Mouse (Mus musculus) heart, embryonic 14.5 days (tissue): ENCODE measurements around the gene Gm28961. TPM values are rescaled to one million over a fixed set of nuclear protein-coding genes. Genes with fewer than 3 reads are reported as not detected.
"Not testable (repeated sequence)": the region's sequence is repeated elsewhere in the genome, so short reads cannot be mapped to it uniquely, and the experiment has no call there.

Experiments
- ATAC-seq: fragments of 200-750 bp; cut with Nextera tagmentation; 2 replicates; pipeline ENCODE4 v1.8.0; 2017; ENCODE audit warnings: low read depth, moderate TSS enrichment; ENCODE audit not compliant: insufficient number of reproducible peaks, insufficient read depth, low FRiP score
- H3K27ac ChIP-seq, 2 experiments: fragments of 200-500 bp in 1 of 2; fragments of 300-500 bp in 1 of 2; sonication (generic) in 1 of 2; replicated peaks in 1 of 2; 2 replicates each; pipeline ENCODE4 v1.5.1; 2012 to 2014; ENCODE audit warnings: low read depth in 2 of 2, low read length in 2 of 2, control low read depth in 1 of 2, mild to moderate bottlenecking in 1 of 2, mixed read lengths in 1 of 2; ENCODE audit not compliant: control insufficient read depth in 1 of 2, insufficient read depth in 1 of 2
- H3K27me3 ChIP-seq: fragments of 300-500 bp; sonication (generic); 2 replicates; pipeline ENCODE4 v1.6.1; 2014; ENCODE audit warnings: mild to moderate bottlenecking, low read length, control low read depth; ENCODE audit not compliant: control insufficient read depth, insufficient read depth
- H3K36me3 ChIP-seq: fragments of 300-500 bp; sonication (generic); 2 replicates; pipeline ENCODE4 v1.6.1; 2014; ENCODE audit warnings: mild to moderate bottlenecking, control low read depth, low read length, mixed read lengths; ENCODE audit not compliant: control insufficient read depth, insufficient read depth
- H3K4me1 ChIP-seq, 2 experiments: fragments of 200-500 bp in 1 of 2; fragments of 300-500 bp in 1 of 2; sonication (generic) in 1 of 2; 2 replicates each; pipeline ENCODE4 v1.6.1; 2012 to 2014; ENCODE audit warnings: low read length in 2 of 2, control low read depth in 1 of 2, mixed read lengths in 1 of 2; ENCODE audit not compliant: control insufficient read depth in 2 of 2, insufficient read depth in 2 of 2
- H3K4me2 ChIP-seq: fragments of 300-500 bp; sonication (generic); 2 replicates; pipeline ENCODE4 v1.6.1; 2014; ENCODE audit warnings: mild to moderate bottlenecking, low read length
- H3K4me3 ChIP-seq, 2 experiments: fragments of 200-500 bp in 1 of 2; fragments of 300-500 bp in 1 of 2; sonication (generic) in 1 of 2; 2 replicates each; pipeline ENCODE4 v1.5.1; 2012 to 2014; ENCODE audit warnings: low read length in 2 of 2, mild to moderate bottlenecking in 2 of 2, control low read depth in 1 of 2, low read depth in 1 of 2, moderate library complexity in 1 of 2; ENCODE audit not compliant: control insufficient read depth in 1 of 2, insufficient read depth in 1 of 2
- H3K9ac ChIP-seq: fragments of 300-500 bp; sonication (generic); 2 replicates; pipeline ENCODE4 v1.6.1; 2014; ENCODE audit warnings: mild to moderate bottlenecking, low read length
- H3K9me3 ChIP-seq: fragments of 300-500 bp; sonication (generic); 2 replicates; pipeline ENCODE4 v1.6.1; 2016; ENCODE audit warnings: low read length, control low read depth; ENCODE audit not compliant: control insufficient read depth
- WGBS: fragments of 180-500 bp; shearing (Covaris S2); extraction: QIAGEN DNeasy Blood & Tissue Kit; methylation state at CpG from one replicate; pipeline ENCODE4 v1.1.7; 2014; 5-methylcytosine and 5-hydroxymethylcytosine counted together
- polyA plus RNA-seq: library from polyadenylated mRNA; unstranded; fragments of >200 nt; fragmentation: Nextera tagmentation; extraction: Ambion mirVana; gene quantifications from 2 replicates; pipeline ENCODE4 v1.2.1, GENCODE M21; 2014

Gm28961 gene
- not detected in 2 replicates for polyA plus RNA-seq

DNA sequence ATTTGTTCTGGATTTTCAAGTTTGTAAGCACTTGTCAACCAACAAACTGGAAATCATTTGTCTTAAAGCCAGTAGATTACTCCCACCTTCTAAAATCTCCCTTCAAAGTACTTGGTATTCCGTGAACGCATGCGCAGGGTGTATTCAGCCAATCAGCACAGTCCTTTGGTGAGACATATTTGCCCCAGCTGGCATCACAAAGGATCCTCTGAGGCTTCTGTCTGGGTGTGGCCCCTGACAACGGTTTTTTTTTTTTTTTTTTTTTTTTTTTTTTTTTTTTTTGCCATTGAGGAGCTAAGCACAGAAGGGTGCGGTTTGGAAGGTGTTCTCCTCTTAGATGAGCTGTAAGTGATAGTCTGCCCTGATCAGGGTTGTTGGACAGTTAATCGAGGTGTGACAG, at the start of gene Gm28961:
TSS of gene Gm28961 (plus strand) at position 301 of the 400 bp plus-strand sequence.
- H3K4me2 ChIP-seq, H3K36me3 ChIP-seq, H3K27ac ChIP-seq, ATAC-seq, H3K27me3 ChIP-seq, H3K4me3 ChIP-seq, H3K9ac ChIP-seq, H3K9me3 ChIP-seq, H3K4me1 ChIP-seq: not testable (repeated sequence)
- no CpG with 5 or more reads among the region's 6 CpGs for WGBS

Other genes with a start within 250 kb of the Gm28961 start
- gene Gm21943, start 172.0 kb upstream of the Gm28961 start, polyA plus RNA-seq, result not detected in 2 replicates